Mouse (Mus musculus): ENCODE data around the gene Kmt2e.

GRCm38 (mm10) chr5:23499257-23499656 lies 65.0 kb downstream of the Kmt2e start:
- no peak for TF ChIP-seq CTCF (IDR thresholded peaks at IDR 0.05; ENCODE audit: low read depth)
- no peak for TF ChIP-seq EP300 (IDR thresholded peaks at IDR 0.05; ENCODE audit: low read depth)
